Mouse (Mus musculus) kidney, embryonic 14.5 days (tissue): ENCODE data around the gene Srsf5. TPM values are rescaled to one million over a fixed set of nuclear protein-coding genes. Genes with fewer than 3 reads are reported as not detected.

Experiments used
- ATAC-seq: fragments of 200-750 bp; cut with Nextera tagmentation; 2 replicates; pipeline ENCODE4 v1.8.0; 2017; ENCODE audit warnings: moderate number of reproducible peaks, mild to moderate bottlenecking, moderate TSS enrichment, moderate library complexity; ENCODE audit not compliant: low FRiP score, low TSS enrichment
- H3K27ac ChIP-seq: fragments of 300-500 bp; sonication (generic); 2 replicates; pipeline ENCODE4 v1.5.1; 2014; ENCODE audit warnings: low read depth, mild to moderate bottlenecking, low read length, moderate library complexity, mixed read lengths
- H3K27me3 ChIP-seq: fragments of 300-500 bp; sonication (generic); 2 replicates; pipeline ENCODE4 v1.6.1; 2014; ENCODE audit warnings: mild to moderate bottlenecking, low read length; ENCODE audit not compliant: control insufficient read depth, insufficient read depth
- H3K36me3 ChIP-seq: fragments of 300-500 bp; sonication (generic); 2 replicates; pipeline ENCODE4 v1.6.1; 2014; ENCODE audit warnings: low read length, mixed read lengths; ENCODE audit not compliant: control insufficient read depth, insufficient read depth
- H3K4me1 ChIP-seq: fragments of 300-500 bp; sonication (generic); 2 replicates; pipeline ENCODE4 v1.6.1; 2014; ENCODE audit warnings: low read length, mixed read lengths; ENCODE audit not compliant: control insufficient read depth, insufficient read depth
- H3K4me2 ChIP-seq: fragments of 300-500 bp; sonication (generic); replicated peaks from 2 replicates; pipeline ENCODE4 v1.6.1; 2014; ENCODE audit warnings: low read depth, mild to moderate bottlenecking, low read length
- H3K4me3 ChIP-seq: fragments of 300-500 bp; sonication (generic); 2 replicates; pipeline ENCODE4 v1.5.1; 2014; ENCODE audit warnings: mild to moderate bottlenecking, low read length
- H3K9ac ChIP-seq: fragments of 300-500 bp; sonication (generic); 2 replicates; pipeline ENCODE4 v1.6.1; 2014; ENCODE audit warnings: low read depth, mild to moderate bottlenecking, low read length, moderate library complexity
- H3K9me3 ChIP-seq: fragments of 300-500 bp; sonication (generic); 2 replicates; pipeline ENCODE4 v1.6.1; 2016; ENCODE audit warnings: low read length; ENCODE audit not compliant: control insufficient read depth
- WGBS: fragments of 180-500 bp; shearing (Covaris S2); extraction: QIAGEN DNeasy Blood & Tissue Kit; methylation state at CpG from one replicate; pipeline ENCODE4 v1.1.7; 2014; 5-methylcytosine and 5-hydroxymethylcytosine counted together
- polyA plus RNA-seq: library from polyadenylated mRNA; unstranded; fragments of >200 nt; fragmentation: Nextera tagmentation; extraction: Ambion mirVana; gene quantifications from 2 replicates; pipeline ENCODE4 v1.2.1, GENCODE M21; 2014

Gene Srsf5
- polyA plus RNA-seq, 1 experiment from 2014 or later, result 332 TPM

DNA sequence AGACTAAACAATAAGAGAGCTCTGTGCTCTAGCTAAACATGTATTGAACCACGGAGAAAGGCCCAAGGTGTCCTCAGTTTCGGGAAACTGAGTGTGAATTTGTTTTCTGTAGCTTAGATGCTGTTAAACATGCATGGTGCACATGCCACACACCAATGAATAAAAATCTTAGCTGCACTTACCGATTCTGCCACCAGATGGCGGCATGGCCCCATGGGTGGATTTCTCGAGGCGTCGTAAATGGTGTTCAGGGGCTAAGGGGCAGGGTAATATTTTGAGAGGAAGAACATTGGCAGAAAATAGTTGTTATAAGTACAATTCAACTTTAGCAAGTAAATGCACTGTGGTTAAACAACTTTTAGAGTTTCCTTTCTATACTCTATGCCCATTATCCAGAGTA lies 37.0 kb downstream of the Srsf5 start:
- ATAC-seq, result no peak
- H3K4me2 ChIP-seq, result no peak overlapping the region
- WGBS, result under 1% methylated on average over 7 of the region's 7 CpGs
- H3K27me3 ChIP-seq, result no peaks in the 10 kb centered on the region
- no peak overlapping the region for H3K27ac ChIP-seq
- no peaks in the 10 kb centered on the region for H3K4me1 ChIP-seq
- H3K9me3 ChIP-seq, result no peaks in the 10 kb centered on the region
- no peaks in the 10 kb centered on the region for H3K36me3 ChIP-seq
- H3K9ac ChIP-seq, result no peak overlapping the region
- no peak overlapping the region for H3K4me3 ChIP-seq

GRCm38 (mm10) chr12:80983695-80984094 lies 38.4 kb downstream of the Srsf5 start:
- H3K9ac ChIP-seq, result no peak overlapping the region
- no peaks in the 10 kb centered on the region for H3K4me1 ChIP-seq
- H3K36me3 ChIP-seq, result no peaks in the 10 kb centered on the region
- H3K9me3 ChIP-seq, result no peaks in the 10 kb centered on the region
- H3K4me2 ChIP-seq, result no peak overlapping the region
- H3K27me3 ChIP-seq, result no peaks in the 10 kb centered on the region
- no peak overlapping the region for H3K4me3 ChIP-seq
- no peak overlapping the region for H3K27ac ChIP-seq
- ATAC-seq, result no peak
- WGBS, result 71% methylated on average over 9 of the region's 9 CpGs

- Histone ChIP-seq H3K27ac (no peak overlapping the region), H3K9ac (no peak overlapping the region), H3K36me3 (no peaks in the 10 kb centered on the region), H3K27me3 (no peaks in the 10 kb centered on the region), H3K4me3 (no peak overlapping the region), H3K4me1 (no peaks in the 10 kb centered on the region), H3K9me3 (no peaks in the 10 kb centered on the region), H3K4me2 (no peak overlapping the region)
- no peak for ATAC-seq
- WGBS, result 84% methylated on average over 4 of the region's 4 CpGs
Observed at GRCm38 (mm10) chr12:80986628-80987027, 41.3 kb downstream of the Srsf5 start.

DNA sequence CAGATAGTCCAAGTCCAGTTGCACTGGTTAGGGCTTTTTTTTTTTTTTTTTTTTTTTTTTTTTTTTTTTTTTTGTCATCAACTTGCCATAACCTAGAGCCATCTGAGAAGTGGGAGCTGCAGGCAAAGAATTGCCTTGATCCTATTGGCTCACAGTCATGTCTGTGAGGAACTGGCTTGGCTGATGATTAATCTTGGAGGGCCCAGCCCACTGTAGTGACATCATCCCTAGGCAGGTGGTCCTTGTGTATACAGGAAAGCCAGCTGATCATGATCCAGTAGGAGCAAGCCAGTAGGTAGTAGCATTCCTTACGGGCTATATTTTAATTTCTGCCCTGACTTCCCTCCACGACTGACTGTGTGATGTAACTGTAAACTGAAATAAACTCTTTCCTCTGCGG lies 43.0 kb downstream of the Srsf5 start:
- Histone ChIP-seq H3K27ac (no peak overlapping the region), H3K9ac (no peak overlapping the region), H3K4me1 (no peaks in the 10 kb centered on the region), H3K4me3 (no peak overlapping the region), H3K27me3 (no peaks in the 10 kb centered on the region), H3K36me3 (no peaks in the 10 kb centered on the region), H3K9me3 (no peaks in the 10 kb centered on the region), H3K4me2 (no peak overlapping the region)
- no peak for ATAC-seq
- WGBS, result 86% methylated on average over 3 of the region's 3 CpGs

- Histone ChIP-seq H3K9ac (no peak overlapping the region), H3K9me3 (no peaks in the 10 kb centered on the region; the same call in 1 of the 2 replicates), H3K4me3 (no peak overlapping the region), H3K27me3 (no peaks in the 10 kb centered on the region), H3K27ac (no peak overlapping the region), H3K4me1 (no peaks in the 10 kb centered on the region), H3K4me2 (no peak overlapping the region), H3K36me3 (no peaks in the 10 kb centered on the region)
- WGBS, result 88% methylated on average over 13 of the region's 13 CpGs
- no peak for ATAC-seq
Observed at GRCm38 (mm10) chr12:80990901-80991445, 45.7 kb downstream of the Srsf5 start.

- H3K4me2 ChIP-seq, result no peak overlapping the region
- ATAC-seq, result no peak
- H3K9ac ChIP-seq, result no peak overlapping the region
- no peaks in the 10 kb centered on the region for H3K4me1 ChIP-seq
- no peak overlapping the region for H3K27ac ChIP-seq
- no peaks in the 10 kb centered on the region for H3K36me3 ChIP-seq
- H3K27me3 ChIP-seq, result peaks cover 3% of the 10 kb centered on the region; the same call in 1 of the 2 replicates
- H3K9me3 ChIP-seq, result no peaks in the 10 kb centered on the region; the same call in 1 of the 2 replicates
- no peak overlapping the region for H3K4me3 ChIP-seq
- 82% methylated on average over 10 of the region's 10 CpGs for WGBS
Observed at GRCm38 (mm10) chr12:80991806-80992205, 46.5 kb downstream of the Srsf5 start.

- no peak overlapping the region for H3K9ac ChIP-seq
- no peak overlapping the region for H3K4me2 ChIP-seq
- no peak overlapping the region for H3K27ac ChIP-seq
- no peak for ATAC-seq
- no peaks in the 10 kb centered on the region for H3K4me1 ChIP-seq
- no peaks in the 10 kb centered on the region for H3K36me3 ChIP-seq
- H3K9me3 ChIP-seq, result no peaks in the 10 kb centered on the region; the same call in 1 of the 2 replicates
- 83% methylated on average over 8 of the region's 8 CpGs for whole genome bisulfite sequencing
- H3K27me3 ChIP-seq, result peaks cover 4% of the 10 kb centered on the region
- no peak overlapping the region for H3K4me3 ChIP-seq
Observed at GRCm38 (mm10) chr12:80992540-80993122, 47.3 kb downstream of the Srsf5 start.

GRCm38 (mm10) chr12:80993773-80994172 lies 48.5 kb downstream of the Srsf5 start:
- Histone ChIP-seq H3K9ac (no peak overlapping the region), H3K27ac (no peak overlapping the region)
- WGBS, result 79% methylated on average over 1 of the region's 1 CpGs

DNA sequence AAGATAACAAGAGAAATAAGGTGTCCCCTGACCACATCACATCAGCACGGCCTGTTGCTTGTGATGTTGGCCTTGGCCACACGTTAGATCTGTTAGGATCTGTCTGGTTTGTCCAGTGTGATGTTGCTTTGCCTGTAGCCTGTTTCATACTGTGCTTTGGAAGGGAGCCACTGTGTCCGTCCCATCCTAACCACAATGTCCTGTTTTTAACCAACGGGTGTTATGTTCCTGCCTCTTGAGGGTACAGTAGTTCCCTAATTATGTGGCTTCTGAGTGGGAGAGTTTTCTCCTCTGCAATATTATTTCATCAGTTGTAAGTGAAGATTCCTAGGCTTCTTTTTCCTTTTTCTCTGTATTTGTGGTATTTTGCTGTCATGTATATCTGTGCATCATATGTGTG lies 50.0 kb downstream of the Srsf5 start:
- Histone ChIP-seq H3K9me3 (no peaks in the 10 kb centered on the region; the same call in 1 of the 2 replicates), H3K9ac (no peak overlapping the region), H3K4me3 (no peak overlapping the region), H3K36me3 (no peaks in the 10 kb centered on the region), H3K4me1 (peaks cover 7% of the 10 kb centered on the region; the same call in 1 of the 2 replicates), H3K27me3 (peaks cover 26% of the 10 kb centered on the region), H3K4me2 (no peak overlapping the region), H3K27ac (no peak overlapping the region)
- 90% methylated on average over 4 of the region's 4 CpGs for WGBS
- ATAC-seq, result no peak

More at GRCm38 (mm10) chr12:80993773-80994172, 48.5 kb downstream of the Srsf5 start:
- H3K9me3 ChIP-seq, result no peaks in the 10 kb centered on the region; the same call in 1 of the 2 replicates
- no peak overlapping the region for H3K4me3 ChIP-seq
- H3K4me1 ChIP-seq, result peaks cover 5% of the 10 kb centered on the region; the same call in 1 of the 2 replicates
- H3K36me3 ChIP-seq, result no peaks in the 10 kb centered on the region
- peaks cover 11% of the 10 kb centered on the region for H3K27me3 ChIP-seq
- no peak for ATAC-seq
- no peak overlapping the region for H3K4me2 ChIP-seq
